Mouse (Mus musculus) spleen, postnatal 4 days (tissue): ENCODE data around the gene Cgref1.

Experiments
- DNase-seq, 2 experiments: peaks; one replicate each; pipeline ENCODE4 v3.0.0; 2022; ENCODE audit warnings: low spot score in 2 of 2

Gene Cgref1

DNA sequence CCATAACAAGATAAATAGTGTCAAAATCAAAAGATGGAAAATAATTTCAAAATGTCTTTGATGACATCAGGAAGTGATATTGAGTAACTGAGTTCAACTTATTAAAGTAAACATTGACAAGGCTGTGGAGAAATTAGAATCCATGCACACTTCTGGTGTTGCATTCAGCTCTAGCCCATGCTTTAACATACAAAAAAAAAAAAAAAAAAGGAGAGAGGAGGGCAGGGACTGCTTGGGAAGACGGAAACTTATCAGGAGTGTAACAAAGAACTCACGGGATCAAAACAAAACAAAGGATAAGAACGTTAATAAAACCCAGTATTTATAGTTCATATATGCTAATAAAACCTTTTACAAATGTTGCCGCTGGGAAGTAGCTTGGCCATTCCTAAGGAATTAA, 59.2 kb downstream of the Cgref1 start:
- no peak for DNase-seq
